Mouse (Mus musculus) lung, postnatal 0 days (tissue): ENCODE results near the gene Jakmip3. TPM values are rescaled to one million over a fixed set of nuclear protein-coding genes. Genes with fewer than 3 reads are reported as not detected.
A peak's percentile ranks its signal among the peaks of the same experiment; 100 is the strongest.

Experiments used
- ATAC-seq: fragments of 200-750 bp; cut with Nextera tagmentation; 2 replicates; pipeline ENCODE4 v1.8.0; 2017; ENCODE audit warnings: moderate library complexity
- DNase-seq: peaks from one replicate; pipeline ENCODE4 v3.0.0-alpha.2; 2016; ENCODE audit warnings: low spot score
- H3K27ac ChIP-seq: fragments of 300-500 bp; sonication (generic); 2 replicates; pipeline ENCODE4 v1.5.1; 2014; ENCODE audit warnings: antibody characterized with exemption, mild to moderate bottlenecking, low read length, mixed read lengths
- H3K27me3 ChIP-seq: fragments of 300-500 bp; sonication (generic); replicated peaks from 2 replicates; pipeline ENCODE4 v1.6.1; 2014; ENCODE audit warnings: low read length, mixed read lengths; ENCODE audit not compliant: insufficient read depth
- H3K36me3 ChIP-seq: fragments of 300-500 bp; sonication (generic); 2 replicates; pipeline ENCODE4 v1.6.1; 2014; ENCODE audit warnings: low read length, mixed read lengths; ENCODE audit not compliant: insufficient read depth
- H3K4me1 ChIP-seq: fragments of 300-500 bp; sonication (generic); 2 replicates; pipeline ENCODE4 v1.6.1; 2014; ENCODE audit warnings: antibody characterized with exemption, low read depth, low read length, mixed read lengths; ENCODE audit not compliant: insufficient read depth
- H3K4me2 ChIP-seq: fragments of 300-500 bp; sonication (generic); replicated peaks from 2 replicates; pipeline ENCODE4 v1.6.1; 2014; ENCODE audit warnings: low read depth, mild to moderate bottlenecking, low read length, moderate library complexity, mixed read lengths
- H3K4me3 ChIP-seq: fragments of 300-500 bp; sonication (generic); 2 replicates; pipeline ENCODE4 v1.5.1; 2014; ENCODE audit warnings: low read depth, low read length
- H3K9ac ChIP-seq: fragments of 300-500 bp; sonication (generic); replicated peaks from 2 replicates; pipeline ENCODE4 v1.6.1; 2014; ENCODE audit warnings: low read depth, mild to moderate bottlenecking
- H3K9me3 ChIP-seq: fragments of 300-500 bp; sonication (generic); 2 replicates; pipeline ENCODE4 v1.6.1; 2016; ENCODE audit warnings: low read length, mixed read lengths
- CTCF ChIP-seq: IDR thresholded peaks from 2 replicates; pipeline ENCODE4 v1.5.1; 2016; ENCODE audit warnings: antibody characterized with exemption, mild to moderate bottlenecking
- EP300 ChIP-seq: IDR thresholded peaks from 2 replicates; pipeline ENCODE4 v1.6.1; 2016; ENCODE audit warnings: antibody characterized with exemption, mild to moderate bottlenecking, control low read depth
- WGBS: fragments of 180-500 bp; shearing (Covaris S2); extraction: QIAGEN DNeasy Blood & Tissue Kit; methylation state at CpG from one replicate; pipeline ENCODE4 v1.1.7; 2014; 5-methylcytosine and 5-hydroxymethylcytosine counted together
- polyA plus RNA-seq: library from polyadenylated mRNA; unstranded; fragments of >200 nt; fragmentation: Nextera tagmentation; extraction: Ambion mirVana; gene quantifications from 2 replicates; pipeline ENCODE4 v1.2.1, GENCODE M21; 2015

Jakmip3 gene
- polyA plus RNA-seq, 1 experiment from 2014 or later, result not detected

GRCm38 (mm10) chr7:138907976-138908375, 32.6 kb upstream of the Jakmip3 start:
- peak overlapping the region; percentile 92 for H3K27ac ChIP-seq
- H3K36me3 ChIP-seq, result no peaks in the 10 kb centered on the region
- H3K9ac ChIP-seq, result peak overlapping the region; percentile 90
- H3K9me3 ChIP-seq, result no peaks in the 10 kb centered on the region
- 78% methylated on average over 5 of the region's 5 CpGs for WGBS
- DNase-seq, result no peak
- H3K4me3 ChIP-seq, result peak overlapping the region; percentile 86
- no peak for ATAC-seq
- H3K4me2 ChIP-seq, result peak overlapping the region; percentile 91
- H3K4me1 ChIP-seq, result peaks cover 26% of the 10 kb centered on the region
- no peaks in the 10 kb centered on the region for H3K27me3 ChIP-seq
- no peak for TF ChIP-seq CTCF
- TF ChIP-seq EP300, result no peak

GRCm38 (mm10) chr7:138908768-138909276, 31.7 kb upstream of the Jakmip3 start:
- peak overlapping the region; percentile 92 for H3K27ac ChIP-seq
- H3K4me2 ChIP-seq, result peak overlapping the region; percentile 91
- no peaks in the 10 kb centered on the region for H3K27me3 ChIP-seq
- H3K9ac ChIP-seq, result peak overlapping the region; percentile 90
- peaks cover 26% of the 10 kb centered on the region for H3K4me1 ChIP-seq
- DNase-seq (peak; percentile 52), ATAC-seq (no peak)
- TF ChIP-seq CTCF, result no peak
- TF ChIP-seq EP300, result no peak
- peak overlapping the region; percentile 86 for H3K4me3 ChIP-seq
- 6% methylated on average over 10 of the region's 10 CpGs for WGBS
- no peaks in the 10 kb centered on the region for H3K9me3 ChIP-seq
- H3K36me3 ChIP-seq, result no peaks in the 10 kb centered on the region

GRCm38 (mm10) chr7:138909277-138910192, 31.0 kb upstream of the Jakmip3 start, which contains the start of gene Bnip3:
Gene Bnip3, minus strand, starts transcription at chr7:138909519.
- no peak for TF ChIP-seq EP300
- TF ChIP-seq CTCF, result no peak
- DNase-seq, result peak; percentile 98
- no peaks in the 10 kb centered on the region for H3K27me3 ChIP-seq

GRCm38 (mm10) chr7:138910193-138910562, 30.4 kb upstream of the Jakmip3 start:
- TF ChIP-seq EP300 (0 out of 2 replicates have a peak, but pooled peaks have one; percentile 6), CTCF (no peak)
- Histone ChIP-seq H3K4me2 (peak overlapping the region; percentile 91), H3K9ac (0 out of 2 replicates have a peak overlapping the region, but pooled peaks have one; percentile 3), H3K27me3 (no peaks in the 10 kb centered on the region), H3K4me1 (peaks cover 26% of the 10 kb centered on the region), H3K9me3 (no peaks in the 10 kb centered on the region), H3K36me3 (no peaks in the 10 kb centered on the region), H3K4me3 (peak overlapping the region; percentile 86), H3K27ac (peak overlapping the region; percentile 63)
- DNase-seq (no peak), ATAC-seq (no peak)
- WGBS, result 18% methylated on average over 7 of the region's 7 CpGs

More at GRCm38 (mm10) chr7:138909277-138910192, 31.0 kb upstream of the Jakmip3 start, which contains the start of gene Bnip3:
- under 1% methylated on average over 59 of the region's 66 CpGs for WGBS
- H3K9me3 ChIP-seq, result no peaks in the 10 kb centered on the region
- ATAC-seq, result peak; percentile 92
- peak within 1 kb of the TSS; percentile 91 for H3K4me2 ChIP-seq
- H3K36me3 ChIP-seq, result no peaks in the 10 kb centered on the region
- H3K4me1 ChIP-seq, result peaks cover 26% of the 10 kb centered on the region
- H3K4me3 ChIP-seq, result peak within 1 kb of the TSS; percentile 86
- peak within 1 kb of the TSS; percentile 92 for H3K27ac ChIP-seq
- peak within 1 kb of the TSS; percentile 90 for H3K9ac ChIP-seq

- Histone ChIP-seq H3K9ac (no peak overlapping the region), H3K4me1 (peaks cover 15% of the 10 kb centered on the region), H3K27ac (no peak overlapping the region), H3K9me3 (no peaks in the 10 kb centered on the region), H3K36me3 (no peaks in the 10 kb centered on the region), H3K4me3 (no peak overlapping the region), H3K27me3 (no peaks in the 10 kb centered on the region), H3K4me2 (no peak overlapping the region)
- no peak for ATAC-seq
- WGBS, result 68% methylated on average over 3 of the region's 3 CpGs
- no peak for DNase-seq
- TF ChIP-seq CTCF, result no peak
- no peak for TF ChIP-seq EP300
Measured at GRCm38 (mm10) chr7:138913616-138914015, 26.9 kb upstream of the Jakmip3 start.
